Mouse (Mus musculus): Measurements from ENCODE around the gene Ints5. TPM values are rescaled to one million over a fixed set of nuclear protein-coding genes. Genes with fewer than 3 reads are reported as not detected.

The Ints5 gene
- polyA plus RNA-seq (2015; fragmentation: Illumina TruSeq; extraction: RNeasy Lipid Tissue Mini Kit (QIAGEN cat#74804); ENCODE audit: low read depth, low replicate concordance), result 12.2 TPM

DNA sequence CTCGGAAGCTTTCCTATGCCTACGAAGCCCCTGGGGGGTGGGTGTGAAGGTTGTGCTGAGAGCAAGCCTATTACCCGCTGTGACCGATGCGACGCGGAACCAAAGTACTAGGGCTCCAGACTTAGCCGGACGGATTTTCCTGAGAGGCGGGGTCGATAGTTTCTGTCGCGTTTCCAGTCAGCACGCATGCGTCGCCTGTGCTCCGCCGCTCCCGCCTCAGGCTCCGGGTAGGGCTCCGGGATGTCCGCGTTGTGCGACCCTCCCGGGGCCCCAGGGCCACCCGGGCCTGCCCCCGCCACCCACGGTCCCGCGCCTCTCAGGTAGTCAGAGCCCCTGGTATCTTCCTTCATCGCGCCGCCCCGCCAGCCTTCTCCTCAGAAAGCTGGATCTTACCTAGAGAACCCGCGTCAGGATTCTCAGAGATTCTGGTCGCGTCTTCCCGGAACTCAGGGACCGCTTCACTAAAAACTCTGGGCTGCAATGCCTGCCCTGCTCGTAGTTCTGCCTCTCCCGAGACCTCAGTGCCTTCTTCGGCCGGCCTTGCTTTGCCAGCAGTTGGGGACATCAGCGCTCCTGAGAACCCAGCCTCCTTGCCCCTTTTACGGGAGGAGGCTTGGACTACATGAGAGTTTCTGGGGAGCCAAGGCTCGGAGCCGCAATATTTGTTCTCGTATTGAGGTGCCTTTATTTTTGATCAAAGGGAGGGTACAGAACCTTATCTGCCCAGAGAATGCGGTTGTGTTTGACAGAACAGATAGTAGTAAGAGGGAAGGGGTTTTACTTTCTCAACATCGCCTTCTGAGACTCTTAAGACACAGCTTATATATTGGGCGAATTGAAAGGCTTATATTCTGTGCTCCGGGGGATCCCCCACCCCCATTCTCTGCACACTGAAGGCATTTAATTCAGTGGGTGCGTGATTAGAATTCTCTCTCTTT is at the start of gene Ints5:
Gene Ints5, plus strand, starts transcription at position 177 of the 938 bp plus-strand sequence.

GRCm38 (mm10) chr19:8850402-8850901 is 42.4 kb upstream of the Ints5 start, which contains the start of gene Lrrn4cl:
Gene Lrrn4cl, plus strand, starts transcription at chr19:8850768.

DNA sequence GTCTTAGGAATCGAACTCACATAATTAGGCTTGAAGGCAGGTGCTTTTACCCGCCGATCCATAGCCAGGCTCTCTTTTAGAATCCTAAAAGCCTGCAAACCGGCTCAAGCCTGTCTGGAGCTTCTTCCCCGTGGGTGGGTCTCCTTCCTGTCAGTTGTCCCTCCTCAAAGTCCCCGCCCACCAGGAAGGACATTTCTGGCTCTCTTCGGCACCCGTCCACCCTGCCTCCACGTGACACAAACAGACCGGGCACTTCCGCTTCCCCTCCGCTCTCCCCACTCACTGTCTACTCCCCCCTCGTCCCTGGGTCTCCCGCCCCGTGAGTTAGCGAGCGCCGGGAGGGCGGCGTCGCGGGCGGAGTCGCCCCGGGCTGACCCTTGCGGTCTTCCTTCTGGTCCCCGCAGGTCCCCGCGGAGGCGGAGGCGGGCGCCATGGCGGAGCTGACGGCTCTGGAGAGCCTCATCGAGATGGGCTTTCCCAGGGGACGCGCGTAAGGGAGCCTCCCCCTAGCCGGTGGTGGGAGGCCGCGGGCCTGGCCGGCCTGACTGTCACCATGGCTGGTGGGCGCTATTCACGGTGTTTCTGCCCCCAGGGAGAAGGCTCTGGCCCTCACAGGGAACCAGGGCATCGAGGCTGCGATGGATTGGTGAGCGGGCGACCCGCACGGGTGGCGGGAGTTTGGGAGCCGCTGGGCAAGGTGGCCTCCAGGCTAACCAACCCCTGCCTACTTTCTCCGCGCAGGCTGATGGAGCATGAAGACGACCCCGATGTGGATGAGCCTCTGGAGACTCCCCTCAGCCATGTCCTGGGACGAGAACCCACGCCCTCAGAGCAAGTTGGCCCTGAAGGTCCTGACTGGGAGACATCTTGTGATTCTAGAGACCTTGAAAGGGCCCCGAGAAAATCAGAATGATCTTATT is 21.3 kb upstream of the Ints5 start, which contains the start of gene Ubxn1:
Gene Ubxn1, plus strand, starts transcription at position 230 of the 920 bp plus-strand sequence.

DNA sequence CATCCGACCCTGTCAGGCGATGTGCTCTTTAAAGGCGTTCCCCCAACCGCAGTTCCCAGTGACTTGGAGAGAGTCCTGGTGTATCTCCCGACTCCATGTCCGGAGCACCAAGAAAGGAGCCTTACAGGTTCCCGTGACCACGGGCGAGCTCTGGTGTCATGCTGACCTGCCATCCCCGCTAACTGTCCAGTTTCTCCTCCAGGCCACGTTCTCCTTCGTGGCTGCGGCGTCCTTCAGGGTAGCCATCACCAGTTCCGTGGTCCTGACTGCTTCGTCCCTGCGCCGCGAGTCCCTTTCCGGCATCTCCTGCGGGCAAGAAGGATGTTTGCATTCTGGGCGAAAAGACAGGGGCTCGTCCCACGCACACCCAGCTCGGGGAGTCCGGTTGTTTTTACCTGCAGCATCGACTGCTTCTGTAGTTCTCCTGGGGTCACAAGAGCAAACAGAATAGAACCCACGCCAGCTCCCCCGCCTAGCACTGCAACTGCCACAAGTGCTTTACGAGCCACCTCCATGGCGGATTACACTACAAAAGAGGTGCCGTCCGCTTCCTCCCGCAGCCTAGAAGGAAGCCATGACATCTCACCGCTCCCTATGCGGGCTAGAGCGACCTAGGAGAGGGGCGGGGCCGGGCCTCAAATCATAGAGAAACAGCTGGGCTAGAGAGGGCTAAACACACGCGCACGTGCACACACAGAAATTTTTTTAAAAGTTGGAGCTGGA is 12.3 kb upstream of the Ints5 start, which contains the start of gene Uqcc3:
Gene Uqcc3, minus strand, starts transcription at position 613 of the 723 bp plus-strand sequence.

GRCm38 (mm10) chr19:8883616-8884015 is 9.2 kb upstream of the Ints5 start, which contains the start of the genes Lbhd1 and Gm49403:
Gene Lbhd1, plus strand, starts transcription at chr19:8883732.
Gene Gm49403, plus strand, starts transcription at chr19:8883930.

DNA sequence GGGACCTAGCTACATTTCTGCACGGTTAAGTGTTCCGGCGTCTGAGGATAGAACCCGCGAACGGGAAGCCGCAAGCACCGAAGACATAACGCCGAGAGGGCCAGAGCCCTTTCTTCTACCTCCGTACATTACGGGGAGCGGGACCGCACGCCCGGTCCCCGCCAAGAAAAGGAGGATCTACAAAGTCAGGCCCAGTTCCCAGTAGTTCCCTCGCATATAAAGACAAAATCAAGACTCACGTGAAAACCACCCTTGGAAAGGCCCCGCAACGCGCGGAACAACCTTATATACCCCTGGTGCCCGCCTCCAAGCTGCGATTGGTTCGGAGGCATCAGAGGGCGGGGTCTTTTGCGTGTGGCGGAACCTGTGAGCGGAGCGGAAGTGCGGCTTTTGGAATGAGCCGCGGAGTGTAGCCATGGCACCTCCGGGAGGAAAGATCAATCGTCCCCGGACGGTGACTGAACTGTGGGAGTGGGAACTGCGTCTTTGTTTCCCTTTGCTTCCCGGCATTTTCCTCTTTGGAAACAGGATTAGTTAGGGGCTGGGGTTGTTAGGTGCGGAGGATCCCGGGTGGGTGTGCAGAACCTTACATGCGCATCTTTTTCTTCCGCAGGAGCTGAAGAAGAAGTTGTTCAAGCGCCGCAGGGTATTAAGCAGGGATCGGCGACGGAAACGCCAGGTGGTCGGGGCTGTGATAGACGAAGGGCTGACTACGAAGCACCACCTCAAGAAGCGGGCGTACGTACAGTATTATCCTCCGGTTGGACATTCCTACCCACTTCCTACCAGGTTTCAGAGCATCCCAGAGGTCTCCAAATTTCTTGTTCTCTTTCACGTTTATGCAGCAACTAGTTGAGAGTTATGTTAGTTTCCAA is 4.1 kb upstream of the Ints5 start, which contains the start of the genes 1810009A15Rik and Gm49416:
Gene 1810009A15Rik, plus strand, starts transcription at position 343 of the 875 bp plus-strand sequence.
Gene Gm49416, plus strand, starts transcription at position 416 of the 875 bp plus-strand sequence.

DNA sequence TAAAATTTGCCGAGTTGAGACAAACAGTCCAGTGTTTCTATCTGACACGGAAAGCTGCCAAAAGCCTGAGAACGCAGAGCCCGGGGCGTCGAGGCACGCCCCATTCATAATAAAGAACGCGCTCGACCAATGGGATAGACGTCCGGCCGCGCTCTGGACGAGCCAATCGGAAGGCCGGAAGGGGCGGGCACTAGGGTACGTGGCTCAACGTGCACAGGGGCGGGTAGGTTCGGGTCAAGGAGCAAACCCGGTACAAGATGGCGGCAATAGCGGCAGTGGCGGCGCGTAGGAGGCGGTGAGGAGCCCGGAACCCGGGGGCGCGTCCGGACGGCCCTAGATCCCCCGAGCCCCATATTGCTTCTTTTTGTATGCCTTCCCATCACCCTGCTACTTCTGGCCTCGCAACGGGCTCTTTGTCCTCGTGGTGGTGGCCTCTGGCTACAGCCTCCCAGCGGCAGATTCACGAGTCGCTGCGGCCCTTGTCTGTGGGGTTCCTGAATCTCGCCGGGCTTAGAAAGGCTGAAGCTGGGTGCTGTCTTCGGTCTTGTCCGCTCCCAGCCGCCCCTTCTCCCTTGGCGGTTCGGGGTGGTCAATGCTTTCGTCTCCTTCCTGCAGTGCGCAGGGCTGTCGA is 5.2 kb downstream of the Ints5 start, which contains the start of gene Ganab:
Gene Ganab, plus strand, starts transcription at position 207 of the 631 bp plus-strand sequence.

GRCm38 (mm10) chr19:8920073-8920736 is 27.4 kb downstream of the Ints5 start, which contains the start of gene B3gat3:
Gene B3gat3, plus strand, starts transcription at chr19:8920374.

DNA sequence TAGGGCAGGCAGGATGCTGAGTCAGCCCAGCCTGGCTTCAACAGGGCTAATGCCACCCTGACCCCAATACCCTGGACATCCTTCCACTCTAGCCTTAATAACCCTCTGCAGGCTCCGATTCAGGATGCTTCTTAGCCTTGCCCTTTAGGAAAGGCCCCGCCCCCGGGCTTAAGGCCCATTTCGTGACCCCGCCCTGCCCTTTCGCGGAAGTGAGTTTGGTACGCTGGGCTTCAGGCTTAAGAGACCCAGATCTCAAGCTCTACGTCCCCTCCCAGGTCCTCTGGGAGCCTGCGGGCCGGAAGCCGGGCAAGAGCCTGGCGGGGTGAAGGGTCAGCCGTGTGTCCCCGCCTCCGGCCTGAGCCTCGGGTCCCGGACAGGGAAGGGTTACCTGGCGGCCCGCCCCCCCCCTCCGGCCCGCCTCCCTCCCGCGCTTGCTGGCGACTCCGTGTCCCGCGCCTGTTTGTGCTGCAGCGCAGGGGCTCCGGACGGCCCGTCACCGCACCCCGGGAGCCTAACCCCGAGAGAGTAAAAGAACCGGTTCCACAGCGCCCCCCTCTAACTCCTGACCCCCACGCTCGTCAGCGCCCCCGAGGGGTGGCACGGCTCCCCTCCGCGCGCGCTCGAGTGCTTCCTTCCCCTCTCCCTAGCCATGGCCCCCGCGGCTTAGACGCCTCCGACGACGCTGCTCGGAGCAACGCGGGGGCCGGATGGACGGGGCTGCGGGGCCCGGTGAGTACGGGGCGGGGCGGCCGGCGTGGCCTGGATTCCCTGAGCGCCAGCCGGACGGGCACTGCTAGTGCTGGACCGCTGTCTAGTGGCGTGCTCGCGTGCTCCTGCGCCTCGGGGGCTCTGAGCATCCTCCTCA is 36.7 kb downstream of the Ints5 start, which contains the start of the genes Rom1 and Eml3:
Gene Rom1, minus strand, starts transcription at position 133 of the 865 bp plus-strand sequence.
Gene Eml3, plus strand, starts transcription at position 329 of the 865 bp plus-strand sequence.

GRCm38 (mm10) chr19:8941515-8942217 is 48.9 kb downstream of the Ints5 start, which contains the start of gene Mta2:
Gene Mta2, plus strand, starts transcription at chr19:8941875.

Other genes with a start within 250 kb of the Ints5 start
- 78.9 TPM for gene Chrm1, start 229.2 kb upstream of the Ints5 start, polyA plus RNA-seq (2015; fragmentation: Illumina TruSeq; extraction: RNeasy Lipid Tissue Mini Kit (QIAGEN cat#74804); ENCODE audit: low read depth, low replicate concordance)
- gene Slc3a2, start 169.6 kb upstream of the Ints5 start, polyA plus RNA-seq (2015; fragmentation: Illumina TruSeq; extraction: RNeasy Lipid Tissue Mini Kit (QIAGEN cat#74804); ENCODE audit: low read depth, low replicate concordance), result 155 TPM
- gene Wdr74, start 157.2 kb upstream of the Ints5 start, polyA plus RNA-seq (2015; fragmentation: Illumina TruSeq; extraction: RNeasy Lipid Tissue Mini Kit (QIAGEN cat#74804); ENCODE audit: low read depth, low replicate concordance), result 52.0 TPM
- gene 1700092M07Rik, start 152.3 kb upstream of the Ints5 start, polyA plus RNA-seq (2015; fragmentation: Illumina TruSeq; extraction: RNeasy Lipid Tissue Mini Kit (QIAGEN cat#74804); ENCODE audit: low read depth, low replicate concordance), result not detected
- 93.3 TPM for gene Stx5a, start 151.6 kb upstream of the Ints5 start, polyA plus RNA-seq (2015; fragmentation: Illumina TruSeq; extraction: RNeasy Lipid Tissue Mini Kit (QIAGEN cat#74804); ENCODE audit: low read depth, low replicate concordance)
- gene Nxf1, start 135.9 kb upstream of the Ints5 start, polyA plus RNA-seq (2015; fragmentation: Illumina TruSeq; extraction: RNeasy Lipid Tissue Mini Kit (QIAGEN cat#74804); ENCODE audit: low read depth, low replicate concordance), result 89.5 TPM
- gene Tmem223, start 122.0 kb upstream of the Ints5 start, polyA plus RNA-seq (2015; fragmentation: Illumina TruSeq; extraction: RNeasy Lipid Tissue Mini Kit (QIAGEN cat#74804); ENCODE audit: low read depth, low replicate concordance), result 109 TPM
- 11.0 TPM for gene Tmem179b, start 118.5 kb upstream of the Ints5 start, polyA plus RNA-seq (2015; fragmentation: Illumina TruSeq; extraction: RNeasy Lipid Tissue Mini Kit (QIAGEN cat#74804); ENCODE audit: low read depth, low replicate concordance)
- gene Taf6l, start 106.6 kb upstream of the Ints5 start, polyA plus RNA-seq (2015; fragmentation: Illumina TruSeq; extraction: RNeasy Lipid Tissue Mini Kit (QIAGEN cat#74804); ENCODE audit: low read depth, low replicate concordance), result 12.2 TPM
- 206 TPM for gene Polr2g, start 94.4 kb upstream of the Ints5 start, polyA plus RNA-seq (2015; fragmentation: Illumina TruSeq; extraction: RNeasy Lipid Tissue Mini Kit (QIAGEN cat#74804); ENCODE audit: low read depth, low replicate concordance)
- 4.3 TPM for gene Zbtb3, start 90.5 kb upstream of the Ints5 start, polyA plus RNA-seq (2015; fragmentation: Illumina TruSeq; extraction: RNeasy Lipid Tissue Mini Kit (QIAGEN cat#74804); ENCODE audit: low read depth, low replicate concordance)
- 38.9 TPM for gene Ttc9c, start 73.7 kb upstream of the Ints5 start, polyA plus RNA-seq (2015; fragmentation: Illumina TruSeq; extraction: RNeasy Lipid Tissue Mini Kit (QIAGEN cat#74804); ENCODE audit: low read depth, low replicate concordance)
- gene Hnrnpul2, start 73.0 kb upstream of the Ints5 start, polyA plus RNA-seq (2015; fragmentation: Illumina TruSeq; extraction: RNeasy Lipid Tissue Mini Kit (QIAGEN cat#74804); ENCODE audit: low read depth, low replicate concordance), result 102 TPM
- not detected for gene AC129217.1, start 63.2 kb upstream of the Ints5 start, polyA plus RNA-seq (2015; fragmentation: Illumina TruSeq; extraction: RNeasy Lipid Tissue Mini Kit (QIAGEN cat#74804); ENCODE audit: low read depth, low replicate concordance)
- 92.5 TPM for gene Bscl2, start 55.5 kb upstream of the Ints5 start, polyA plus RNA-seq (2015; fragmentation: Illumina TruSeq; extraction: RNeasy Lipid Tissue Mini Kit (QIAGEN cat#74804); ENCODE audit: low read depth, low replicate concordance)
- 191 TPM for gene Gng3, start 53.8 kb upstream of the Ints5 start, polyA plus RNA-seq (2015; fragmentation: Illumina TruSeq; extraction: RNeasy Lipid Tissue Mini Kit (QIAGEN cat#74804); ENCODE audit: low read depth, low replicate concordance)
- 0.82 TPM for gene Lrrn4cl, start 42.2 kb upstream of the Ints5 start, polyA plus RNA-seq (2015; fragmentation: Illumina TruSeq; extraction: RNeasy Lipid Tissue Mini Kit (QIAGEN cat#74804); ENCODE audit: low read depth, low replicate concordance)
- gene Ubxn1, start 21.5 kb upstream of the Ints5 start, polyA plus RNA-seq (2015; fragmentation: Illumina TruSeq; extraction: RNeasy Lipid Tissue Mini Kit (QIAGEN cat#74804); ENCODE audit: low read depth, low replicate concordance), result 140 TPM
- 52.0 TPM for gene Uqcc3, start 12.1 kb upstream of the Ints5 start, polyA plus RNA-seq (2015; fragmentation: Illumina TruSeq; extraction: RNeasy Lipid Tissue Mini Kit (QIAGEN cat#74804); ENCODE audit: low read depth, low replicate concordance)
- gene Lbhd1, start 9.3 kb upstream of the Ints5 start, polyA plus RNA-seq (2015; fragmentation: Illumina TruSeq; extraction: RNeasy Lipid Tissue Mini Kit (QIAGEN cat#74804); ENCODE audit: low read depth, low replicate concordance), result 15.7 TPM
- not detected for gene Gm49403, start 9.1 kb upstream of the Ints5 start, polyA plus RNA-seq (2015; fragmentation: Illumina TruSeq; extraction: RNeasy Lipid Tissue Mini Kit (QIAGEN cat#74804); ENCODE audit: low read depth, low replicate concordance)
- gene 1810009A15Rik, start 4.2 kb upstream of the Ints5 start, polyA plus RNA-seq (2015; fragmentation: Illumina TruSeq; extraction: RNeasy Lipid Tissue Mini Kit (QIAGEN cat#74804); ENCODE audit: low read depth, low replicate concordance), result 47.2 TPM
- not detected for gene Gm49416, start 4.1 kb upstream of the Ints5 start, polyA plus RNA-seq (2015; fragmentation: Illumina TruSeq; extraction: RNeasy Lipid Tissue Mini Kit (QIAGEN cat#74804); ENCODE audit: low read depth, low replicate concordance)
- 81.9 TPM for gene Ganab, start 5.1 kb downstream of the Ints5 start, polyA plus RNA-seq (2015; fragmentation: Illumina TruSeq; extraction: RNeasy Lipid Tissue Mini Kit (QIAGEN cat#74804); ENCODE audit: low read depth, low replicate concordance)
- gene B3gat3, start 27.4 kb downstream of the Ints5 start, polyA plus RNA-seq (2015; fragmentation: Illumina TruSeq; extraction: RNeasy Lipid Tissue Mini Kit (QIAGEN cat#74804); ENCODE audit: low read depth, low replicate concordance), result 219 TPM
- 10.4 TPM for gene Rom1, start 36.4 kb downstream of the Ints5 start, polyA plus RNA-seq (2015; fragmentation: Illumina TruSeq; extraction: RNeasy Lipid Tissue Mini Kit (QIAGEN cat#74804); ENCODE audit: low read depth, low replicate concordance)
- gene Eml3, start 36.5 kb downstream of the Ints5 start, polyA plus RNA-seq (2015; fragmentation: Illumina TruSeq; extraction: RNeasy Lipid Tissue Mini Kit (QIAGEN cat#74804); ENCODE audit: low read depth, low replicate concordance), result 10.3 TPM
- 42.2 TPM for gene Mta2, start 48.9 kb downstream of the Ints5 start, polyA plus RNA-seq (2015; fragmentation: Illumina TruSeq; extraction: RNeasy Lipid Tissue Mini Kit (QIAGEN cat#74804); ENCODE audit: low read depth, low replicate concordance)
- gene Tut1, start 60.8 kb downstream of the Ints5 start, polyA plus RNA-seq (2015; fragmentation: Illumina TruSeq; extraction: RNeasy Lipid Tissue Mini Kit (QIAGEN cat#74804); ENCODE audit: low read depth, low replicate concordance), result 16.9 TPM
- 367 TPM for gene Eef1g, start 74.0 kb downstream of the Ints5 start, polyA plus RNA-seq (2015; fragmentation: Illumina TruSeq; extraction: RNeasy Lipid Tissue Mini Kit (QIAGEN cat#74804); ENCODE audit: low read depth, low replicate concordance)
- 5.2 TPM for gene Ahnak, start 96.3 kb downstream of the Ints5 start, polyA plus RNA-seq (2015; fragmentation: Illumina TruSeq; extraction: RNeasy Lipid Tissue Mini Kit (QIAGEN cat#74804); ENCODE audit: low read depth, low replicate concordance)
- not detected for gene Scgb1a1, start 195.0 kb downstream of the Ints5 start, polyA plus RNA-seq (2015; fragmentation: Illumina TruSeq; extraction: RNeasy Lipid Tissue Mini Kit (QIAGEN cat#74804); ENCODE audit: low read depth, low replicate concordance)
- 116 TPM for gene Asrgl1, start 242.6 kb downstream of the Ints5 start, polyA plus RNA-seq (2015; fragmentation: Illumina TruSeq; extraction: RNeasy Lipid Tissue Mini Kit (QIAGEN cat#74804); ENCODE audit: low read depth, low replicate concordance)

Measured in brain, adult 10 weeks (tissue).